Mouse (Mus musculus) Patski (cell line): ENCODE measurements around the gene Hist1h4c. TPM values are rescaled to one million over a fixed set of nuclear protein-coding genes. Genes with fewer than 3 reads are reported as not detected.
"Not testable (repeated sequence)": the region's sequence is repeated elsewhere in the genome, so short reads cannot be mapped to it uniquely, and the experiment has no call there.

Experiments
- ATAC-seq: fragments of 100-300 bp; one replicate; pipeline ENCODE4 v1.8.0; 2021
- CTCF ChIA-PET: fragments of 350-600 bp; sonication (Branson Sonifier 250); formaldehyde crosslinking; loops from one replicate; lab custom pipeline; 2022; ENCODE audit warnings: inconsistent platforms; lab: Charles Lee
- POLR2A ChIA-PET: fragments of 350-600 bp; sonication (Branson Sonifier 250); formaldehyde crosslinking; loops from one replicate; lab custom pipeline; 2022; ENCODE audit warnings: antibody characterized with exemption, inconsistent platforms; lab: Charles Lee
- DNase-seq: peaks from one replicate; pipeline ENCODE4 v3.0.0-alpha.2; 2011; ENCODE audit warnings: low read depth, low spot score
- H3K27me3 ChIP-seq: fragments of 371-371 bp; one replicate; pipeline ENCODE4 v1.5.1; 2021
- CTCF ChIP-seq: fragments of 100-300 bp; IDR thresholded peaks from one replicate; pipeline ENCODE4 v1.5.1; 2021
- in situ Hi-C: fragments of 300-500 bp; cut with MboI; formaldehyde crosslinking; loops from 3 replicates; pipeline ENCODE4 v1.11.1; 2018; ENCODE audit warnings: low pct_unique_long_range_greater_than_20kb, mixed read lengths
- polyA plus RNA-seq: library from polyadenylated mRNA; unstranded; gene quantifications from one replicate; pipeline ENCODE4 v1.2.3, GENCODE M21; 2021

The Hist1h4c gene
- polyA plus RNA-seq, 1 experiment from 2014 or later: 0.36 TPM

- CTCF ChIA-PET: interaction anchor here (2.7 kb wide), 1 partner anchor 8 kb away, joined by 11 read pairs; no protein-coding TSS in a partner anchor
- POLR2A ChIA-PET: interaction anchor here (0.6 kb wide), 2 partner anchors 8 to 41 kb away, joined by 3 read pairs; partner anchors contain the start of gene Hist1h4c
- H3K27me3 ChIP-seq: no peaks in the 10 kb centered on the region
- in situ Hi-C loops: loop anchor here (10.0 kb wide), 1 partner anchor 55 kb away; no protein-coding TSS in a partner anchor
- ATAC-seq (no peak), DNase-seq (no peak)
- TF ChIP-seq CTCF: no peak
These were observed 8.8 kb downstream of the Hist1h4c start for GRCm38 (mm10) chr13:23689459-23689858.

GRCm38 (mm10) chr13:23688956-23689355 is 9.3 kb downstream of the Hist1h4c start:
- no peak for TF ChIP-seq CTCF
- in situ Hi-C loops: loop anchor here (10.0 kb wide), 1 partner anchor 54 kb away; no protein-coding TSS in a partner anchor
- DNase-seq (no peak), ATAC-seq (no peak)
- ChIA-PET POLR2A (interaction anchor here (1.0 kb wide), 1 partner anchor 8 kb away, joined by 4 read pairs; no protein-coding TSS in a partner anchor), CTCF (interaction anchor here (0.8 to 2.7 kb wide), 2 partner anchors 8 to 56 kb away, joined by 3 to 11 read pairs; no protein-coding TSS in a partner anchor)
- H3K27me3 ChIP-seq: no peaks in the 10 kb centered on the region

GRCm38 (mm10) chr13:23687907-23688306 is 10.3 kb downstream of the Hist1h4c start:
- no peaks in the 10 kb centered on the region for H3K27me3 ChIP-seq
- no peak for TF ChIP-seq CTCF
- POLR2A ChIA-PET: no interaction called here
- ATAC-seq (no peak), DNase-seq (no peak)
- in situ Hi-C loops: loop anchor here (10.0 kb wide), 1 partner anchor 53 kb away; no protein-coding TSS in a partner anchor
- CTCF ChIA-PET: interaction anchor here (2.7 kb wide), 1 partner anchor 9 kb away, joined by 11 read pairs; no protein-coding TSS in a partner anchor

GRCm38 (mm10) chr13:23687181-23687580 is 11.1 kb downstream of the Hist1h4c start:
- POLR2A ChIA-PET: no interaction called here
- ATAC-seq (no peak), DNase-seq (no peak)
- in situ Hi-C loops: loop anchor here (10.0 kb wide), 1 partner anchor 52 kb away; no protein-coding TSS in a partner anchor
- CTCF ChIA-PET: interaction anchor here (2.7 kb wide), 1 partner anchor 10 kb away, joined by 11 read pairs; no protein-coding TSS in a partner anchor
- no peaks in the 10 kb centered on the region for H3K27me3 ChIP-seq
- no peak for TF ChIP-seq CTCF

DNA sequence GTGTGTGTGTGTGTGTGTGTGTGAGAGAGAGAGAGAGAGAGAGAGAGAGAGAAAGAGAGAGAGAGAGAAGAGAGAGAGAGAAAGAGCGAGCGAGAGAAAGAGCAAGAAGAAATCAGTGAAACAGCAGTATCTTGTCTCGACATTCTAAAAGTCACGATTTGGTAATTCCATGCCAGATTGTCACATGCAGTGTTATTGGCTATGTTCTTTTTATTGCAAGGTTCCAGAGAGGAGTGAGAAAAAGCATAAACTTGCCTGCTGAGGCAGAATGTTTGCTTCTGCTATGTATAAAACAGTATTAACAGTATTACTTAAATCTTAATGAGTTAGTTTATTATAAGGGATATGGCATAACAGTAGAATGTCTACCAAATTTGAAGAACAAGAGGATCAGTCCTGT is 12.3 kb downstream of the Hist1h4c start:
- ATAC-seq (no peak), DNase-seq (no peak)
- ChIA-PET POLR2A (interaction anchor here (1.1 to 2.3 kb wide), 3 partner anchors 8 to 63 kb away, joined by 3 to 14 read pairs (median 5); partner anchors contain the start of genes Hist1h1e and Hist1h4c), CTCF (interaction anchor here (1.0 to 2.3 kb wide), 3 partner anchors 12 to 55 kb away, joined by 3 to 6 read pairs (median 5); partner anchors contain the start of gene Hist1h4c)
- no peaks in the 10 kb centered on the region for H3K27me3 ChIP-seq
- in situ Hi-C loops: loop anchor here (10.0 kb wide), 1 partner anchor 51 kb away; no protein-coding TSS in a partner anchor
- TF ChIP-seq CTCF: no peak

GRCm38 (mm10) chr13:23685121-23685861 is 13.0 kb downstream of the Hist1h4c start:
- in situ Hi-C loops: loop anchor here (10.0 kb wide), 1 partner anchor 50 kb away; no protein-coding TSS in a partner anchor
- ChIA-PET CTCF (interaction anchor here (1.0 to 2.3 kb wide), 3 partner anchors 12 to 55 kb away, joined by 3 to 10 read pairs (median 6); no protein-coding TSS in a partner anchor), POLR2A (interaction anchor here (0.6 to 2.4 kb wide), 6 partner anchors 9 to 136 kb away, joined by 3 to 14 read pairs (median 6); partner anchors contain the start of genes Hist1h1e and Hist1h4c)
- no peak for DNase-seq
- no peaks in the 10 kb centered on the region for H3K27me3 ChIP-seq
- no peak for ATAC-seq
- no peak for TF ChIP-seq CTCF

GRCm38 (mm10) chr13:23684295-23684945 is 13.8 kb downstream of the Hist1h4c start:
- in situ Hi-C loops: loop anchor here (5.0 to 10.0 kb wide), 2 partner anchors 50 to 97 kb away; no protein-coding TSS in a partner anchor
- ChIA-PET POLR2A (interaction anchor here (0.6 to 2.4 kb wide), 10 partner anchors 13 to 135 kb away, joined by 3 to 14 read pairs (median 4); partner anchors contain the start of genes Hist1h1e and Hist1h4c), CTCF (interaction anchor here (1.2 to 2.3 kb wide), 6 partner anchors 12 to 1640 kb away, joined by 3 to 10 read pairs (median 5); no protein-coding TSS in a partner anchor)
- not testable (repeated sequence) for DNase-seq, H3K27me3 ChIP-seq
- ATAC-seq: peak; percentile 26

- peak; percentile 91 for ATAC-seq
- peak; percentile 9 for TF ChIP-seq CTCF
- no peaks in the 10 kb centered on the region for H3K27me3 ChIP-seq
- POLR2A ChIA-PET: interaction anchor here (0.8 to 2.4 kb wide), 7 partner anchors 14 to 107 kb away, joined by 3 to 14 read pairs (median 3); partner anchors contain the start of gene Hist1h4c
- in situ Hi-C loops: loop anchor here (5.0 to 10.0 kb wide), 2 partner anchors 49 to 97 kb away; no protein-coding TSS in a partner anchor
- CTCF ChIA-PET: interaction anchor here (1.2 to 2.1 kb wide), 5 partner anchors 13 to 1639 kb away, joined by 3 to 10 read pairs (median 4); no protein-coding TSS in a partner anchor
- DNase-seq: peak; percentile 98
These were observed 14.4 kb downstream of the Hist1h4c start, which contains the start of the genes Hist1h2ac and Hist1h2bc for GRCm38 (mm10) chr13:23683755-23684281. Hist1h2ac (minus strand) TSS chr13:23683948. Hist1h2bc (plus strand) TSS chr13:23684199.

DNA sequence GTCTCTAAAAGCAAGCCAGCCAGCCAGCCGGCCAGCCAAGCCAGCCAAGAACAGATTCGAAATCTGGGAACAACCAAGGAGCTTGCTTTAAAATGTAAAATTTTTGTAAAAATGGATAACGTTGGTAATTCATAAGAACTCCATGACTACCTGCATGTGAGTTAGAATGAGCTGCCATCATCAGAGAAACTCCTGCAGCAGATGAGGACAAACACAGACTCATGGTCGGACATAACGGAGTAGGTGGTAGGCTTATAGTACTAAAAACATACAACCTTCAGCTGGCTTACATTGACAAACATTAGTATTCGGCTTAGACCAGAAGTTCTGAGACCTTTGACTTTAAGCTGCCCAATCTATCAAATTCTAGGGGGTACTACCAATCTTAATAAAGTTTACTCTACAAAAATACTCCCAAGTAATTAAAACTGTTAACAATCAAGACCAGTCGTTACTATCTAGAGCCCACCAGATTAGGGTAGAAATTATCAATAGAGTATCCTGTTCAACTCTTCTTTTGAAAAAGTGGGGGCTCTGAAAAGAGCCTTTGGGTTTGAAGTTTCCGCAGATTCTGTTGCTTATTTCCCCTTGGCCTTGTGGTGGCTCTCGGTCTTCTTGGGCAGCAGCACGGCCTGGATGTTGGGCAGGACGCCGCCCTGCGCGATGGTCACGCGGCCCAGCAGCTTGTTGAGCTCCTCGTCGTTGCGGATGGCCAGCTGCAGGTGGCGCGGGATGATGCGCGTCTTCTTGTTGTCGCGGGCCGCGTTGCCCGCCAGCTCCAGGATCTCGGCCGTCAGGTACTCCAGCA is 15.1 kb downstream of the Hist1h4c start:
- CTCF ChIA-PET: interaction anchor here (1.2 to 2.1 kb wide), 4 partner anchors 17 to 1639 kb away, joined by 3 to 9 read pairs (median 4); no protein-coding TSS in a partner anchor
- POLR2A ChIA-PET: interaction anchor here (0.7 to 2.4 kb wide), 8 partner anchors 15 to 107 kb away, joined by 3 to 14 read pairs (median 4); partner anchors contain the start of genes Hist1h1e and Hist1h4c
- DNase-seq, H3K27me3 ChIP-seq: not testable (repeated sequence)
- ATAC-seq: peak; percentile 12
- in situ Hi-C loops: loop anchor here (5.0 to 10.0 kb wide), 2 partner anchors 48 to 96 kb away; no protein-coding TSS in a partner anchor
